Mouse (Mus musculus) midbrain, embryonic 12.5 days (tissue): ENCODE results near the gene Plk3. TPM values are rescaled to one million over a fixed set of nuclear protein-coding genes. Genes with fewer than 3 reads are reported as not detected.

Source experiments
- ATAC-seq: fragments of 200-750 bp; cut with Nextera tagmentation; 2 replicates; pipeline ENCODE4 v1.8.0; 2017; ENCODE audit warnings: low read depth, moderate TSS enrichment, moderate library complexity; ENCODE audit not compliant: low FRiP score
- H3K27ac ChIP-seq: fragments of 300-500 bp; sonication (generic); replicated peaks from 2 replicates; pipeline ENCODE4 v1.5.1; 2016; ENCODE audit warnings: mild to moderate bottlenecking
- H3K27me3 ChIP-seq: fragments of 300-500 bp; sonication (generic); 2 replicates; pipeline ENCODE4 v1.6.1; 2016; ENCODE audit warnings: mild to moderate bottlenecking
- H3K36me3 ChIP-seq: fragments of 300-500 bp; sonication (generic); 2 replicates; pipeline ENCODE4 v1.6.1; 2016
- H3K4me1 ChIP-seq: fragments of 300-500 bp; sonication (generic); 2 replicates; pipeline ENCODE4 v1.6.1; 2016
- H3K4me2 ChIP-seq: fragments of 300-500 bp; sonication (generic); replicated peaks from 2 replicates; pipeline ENCODE4 v1.6.1; 2016; ENCODE audit warnings: mild to moderate bottlenecking, moderate library complexity
- H3K4me3 ChIP-seq: fragments of 300-500 bp; sonication (generic); 2 replicates; pipeline ENCODE4 v1.5.1; 2016; ENCODE audit warnings: mild to moderate bottlenecking
- H3K9ac ChIP-seq: fragments of 300-500 bp; sonication (generic); replicated peaks from 2 replicates; pipeline ENCODE4 v1.6.1; 2016; ENCODE audit warnings: mild to moderate bottlenecking, moderate library complexity
- H3K9me3 ChIP-seq: fragments of 300-500 bp; sonication (generic); 2 replicates; pipeline ENCODE4 v1.6.1; 2016; ENCODE audit warnings: mild to moderate bottlenecking
- WGBS: fragments of 180-500 bp; shearing (Covaris S2); methylation state at CpG from one replicate; pipeline ENCODE4 v1.1.7; 2016; 5-methylcytosine and 5-hydroxymethylcytosine counted together
- polyA plus RNA-seq: library from polyadenylated mRNA; unstranded; fragments of >200 nt; fragmentation: Nextera tagmentation; extraction: Ambion mirVana; gene quantifications from 2 replicates; pipeline ENCODE4 v1.2.1, GENCODE M21; 2016

The Plk3 gene
- polyA plus RNA-seq, 1 experiment from 2014 or later = 33.1 TPM

GRCm38 (mm10) chr4:117150212-117150733 is 16.5 kb upstream of the Plk3 start:
- no peaks in the 10 kb centered on the region for H3K9me3 ChIP-seq
- WGBS = 89% methylated on average over 6 of the region's 6 CpGs
- H3K4me3 ChIP-seq = no peak overlapping the region
- no peak overlapping the region for H3K9ac ChIP-seq
- H3K4me2 ChIP-seq = no peak overlapping the region
- peaks cover 21% of the 10 kb centered on the region for H3K4me1 ChIP-seq
- no peaks in the 10 kb centered on the region for H3K27me3 ChIP-seq
- no peak overlapping the region for H3K27ac ChIP-seq
- H3K36me3 ChIP-seq = peaks cover 55% of the 10 kb centered on the region
- ATAC-seq = no peak

DNA sequence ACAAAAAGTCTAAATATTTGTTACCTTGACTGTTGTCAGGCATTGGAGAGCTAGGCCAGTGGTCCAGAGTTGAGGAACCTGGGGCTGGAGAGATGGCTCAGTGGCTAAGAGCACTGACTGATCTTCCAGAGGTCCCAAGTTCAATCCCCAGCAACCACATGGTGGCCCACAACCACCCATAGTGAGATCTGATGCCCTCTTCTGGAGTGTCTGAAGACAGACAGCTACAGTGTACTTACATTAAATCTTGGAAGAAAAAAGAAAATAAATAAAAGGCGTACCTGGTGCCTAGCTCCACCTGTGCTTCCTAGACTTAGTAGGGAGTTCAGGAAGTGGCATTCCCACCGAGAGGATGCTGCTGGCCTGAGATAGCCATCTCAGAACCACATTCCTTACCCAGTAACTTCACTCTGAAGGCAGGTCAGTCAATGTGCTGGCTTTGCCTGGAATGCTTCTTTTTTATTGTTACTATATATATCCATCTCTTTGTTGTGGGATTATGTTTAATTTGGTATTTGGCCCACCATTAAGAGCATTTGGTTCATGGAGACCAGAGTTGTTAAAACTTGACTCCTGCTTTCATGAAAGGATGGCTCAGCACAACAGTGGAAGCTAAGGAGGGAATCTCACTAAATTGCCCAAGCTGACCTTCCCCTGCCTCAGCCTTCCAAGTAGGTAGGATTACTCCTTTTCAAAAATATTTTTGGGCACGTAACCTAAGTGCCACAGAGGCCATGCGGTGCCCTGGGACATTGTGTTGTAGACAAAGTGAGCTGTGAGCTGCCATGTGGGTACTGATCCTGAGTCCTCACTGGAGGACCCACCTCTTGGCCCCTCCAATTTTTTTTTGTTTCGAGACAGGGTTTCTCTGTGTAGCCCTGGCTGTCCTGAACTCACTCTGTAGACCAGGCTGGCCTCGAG is 15.8 kb upstream of the Plk3 start:
- Histone ChIP-seq H3K4me2 (no peak overlapping the region), H3K4me1 (peaks cover 14% of the 10 kb centered on the region), H3K4me3 (no peak overlapping the region), H3K27ac (no peak overlapping the region), H3K9me3 (no peaks in the 10 kb centered on the region), H3K9ac (no peak overlapping the region), H3K27me3 (no peaks in the 10 kb centered on the region), H3K36me3 (peaks cover 54% of the 10 kb centered on the region)
- WGBS = 75% methylated on average over 6 of the region's 6 CpGs
- no peak for ATAC-seq

- Histone ChIP-seq H3K9ac (no peak overlapping the region), H3K4me3 (no peak overlapping the region), H3K4me1 (peaks cover 7% of the 10 kb centered on the region; the same call in 1 of the 2 replicates), H3K27me3 (no peaks in the 10 kb centered on the region), H3K4me2 (no peak overlapping the region), H3K9me3 (no peaks in the 10 kb centered on the region), H3K36me3 (peaks cover 47% of the 10 kb centered on the region), H3K27ac (0 out of 2 replicates have a peak overlapping the region, but pooled peaks have one; percentile 7)
- ATAC-seq = no peak
- 75% methylated on average over 24 of the region's 24 CpGs for WGBS
These were observed 15.1 kb upstream of the Plk3 start for GRCm38 (mm10) chr4:117148815-117149214.

- 0 out of 2 replicates have a peak overlapping the region, but pooled peaks have one; percentile 7 for H3K27ac ChIP-seq
- H3K4me1 ChIP-seq = peaks cover under 1% of the 10 kb centered on the region; the same call in 1 of the 2 replicates
- no peak overlapping the region for H3K9ac ChIP-seq
- no peak overlapping the region for H3K4me3 ChIP-seq
- no peak overlapping the region for H3K4me2 ChIP-seq
- H3K36me3 ChIP-seq = peaks cover 41% of the 10 kb centered on the region
- ATAC-seq = no peak
- H3K9me3 ChIP-seq = no peaks in the 10 kb centered on the region
- H3K27me3 ChIP-seq = 0 out of 2 replicates have a peak, but pooled peaks cover 1% of the 10 kb centered on the region
- WGBS = 88% methylated on average over 18 of the region's 18 CpGs
These were observed 14.4 kb upstream of the Plk3 start for GRCm38 (mm10) chr4:117148047-117148713.

DNA sequence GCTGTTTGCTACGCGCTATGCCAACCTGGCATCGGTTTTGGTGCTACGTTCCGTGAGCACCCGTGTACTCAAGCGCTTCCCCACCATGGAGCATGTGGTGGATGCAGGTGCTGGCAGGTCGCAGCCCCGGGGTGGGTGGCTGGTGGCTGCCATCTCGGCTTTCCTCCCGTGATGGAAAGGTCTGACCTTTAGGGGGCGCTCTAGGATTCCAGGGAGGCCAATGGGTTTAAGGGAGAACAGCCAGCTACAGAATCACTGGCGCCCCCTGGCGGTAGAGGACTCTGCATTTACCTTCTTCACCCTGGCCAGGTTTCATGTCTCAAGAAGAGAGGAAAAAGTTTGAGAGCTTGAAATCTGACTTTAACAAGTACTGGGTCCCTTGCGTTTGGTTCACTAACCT is 12.4 kb upstream of the Plk3 start:
- 28% methylated on average over 15 of the region's 15 CpGs for whole genome bisulfite sequencing
- ATAC-seq = no peak
- Histone ChIP-seq H3K27me3 (peaks cover 13% of the 10 kb centered on the region; the same call in 1 of the 2 replicates), H3K27ac (no peak overlapping the region), H3K36me3 (peaks cover 23% of the 10 kb centered on the region), H3K4me2 (no peak overlapping the region), H3K9ac (no peak overlapping the region), H3K4me3 (no peak overlapping the region), H3K4me1 (no peaks in the 10 kb centered on the region), H3K9me3 (no peaks in the 10 kb centered on the region)

DNA sequence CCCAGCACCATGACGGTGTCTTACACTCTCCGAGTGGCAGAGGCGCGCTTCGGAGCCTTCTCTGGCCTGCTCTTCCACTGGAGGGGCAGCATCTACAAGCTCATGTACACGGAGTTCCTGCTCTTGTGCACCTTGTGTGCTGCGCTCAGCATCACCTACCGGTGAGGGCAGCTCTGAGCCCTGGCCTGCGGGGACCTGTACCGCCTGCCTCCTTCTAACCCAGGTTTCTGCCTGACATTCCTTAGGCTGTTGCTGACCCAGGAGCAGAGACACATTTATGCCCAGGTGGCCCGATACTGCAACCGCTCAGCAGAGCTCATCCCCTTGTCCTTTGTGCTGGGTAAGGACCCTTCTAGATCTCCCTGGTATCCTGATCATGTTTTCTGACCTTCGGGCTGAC is 11.5 kb upstream of the Plk3 start:
- Histone ChIP-seq H3K27ac (no peak overlapping the region), H3K36me3 (peaks cover 14% of the 10 kb centered on the region), H3K27me3 (peaks cover 13% of the 10 kb centered on the region), H3K4me2 (no peak overlapping the region), H3K9me3 (no peaks in the 10 kb centered on the region), H3K9ac (no peak overlapping the region), H3K4me3 (no peak overlapping the region), H3K4me1 (no peaks in the 10 kb centered on the region)
- ATAC-seq = no peak
- WGBS = 91% methylated on average over 13 of the region's 13 CpGs

- H3K9me3 ChIP-seq = no peaks in the 10 kb centered on the region
- WGBS = 70% methylated on average over 7 of the region's 7 CpGs
These were observed 9.3 kb upstream of the Plk3 start for GRCm38 (mm10) chr4:117143023-117143422.

DNA sequence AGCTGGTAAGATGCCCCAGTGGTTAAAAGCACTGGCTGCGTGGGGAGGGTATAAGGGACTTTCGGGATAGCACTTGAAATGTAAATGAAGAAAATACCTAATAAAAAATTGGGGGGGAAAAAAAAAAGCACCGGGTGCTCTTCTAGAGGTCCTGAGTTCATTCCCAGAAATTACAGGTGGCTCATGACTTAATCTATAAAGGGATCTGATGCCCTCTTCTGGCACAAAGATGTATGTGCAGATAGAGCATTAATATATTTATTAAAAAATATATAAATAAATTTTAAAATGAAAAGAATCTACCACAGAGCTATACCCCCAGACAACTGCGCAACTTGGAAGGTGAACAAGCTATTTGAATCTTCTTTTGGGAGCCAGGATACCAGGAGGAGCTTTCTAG is 6.8 kb upstream of the Plk3 start:
- 43% methylated on average over 4 of the region's 4 CpGs for WGBS
- Histone ChIP-seq H3K4me2 (no peak overlapping the region), H3K27me3 (peaks cover 16% of the 10 kb centered on the region), H3K4me3 (no peak overlapping the region), H3K9ac (no peak overlapping the region), H3K9me3 (no peaks in the 10 kb centered on the region), H3K36me3 (no peaks in the 10 kb centered on the region), H3K4me1 (no peaks in the 10 kb centered on the region), H3K27ac (no peak overlapping the region)
- no peak for ATAC-seq

More at GRCm38 (mm10) chr4:117143023-117143422, 9.3 kb upstream of the Plk3 start:
- peaks cover 13% of the 10 kb centered on the region for H3K27me3 ChIP-seq
- H3K36me3 ChIP-seq = no peaks in the 10 kb centered on the region
- H3K9ac ChIP-seq = no peak overlapping the region
- H3K27ac ChIP-seq = no peak overlapping the region
- no peaks in the 10 kb centered on the region for H3K4me1 ChIP-seq
- ATAC-seq = no peak
- no peak overlapping the region for H3K4me2 ChIP-seq
- no peak overlapping the region for H3K4me3 ChIP-seq

DNA sequence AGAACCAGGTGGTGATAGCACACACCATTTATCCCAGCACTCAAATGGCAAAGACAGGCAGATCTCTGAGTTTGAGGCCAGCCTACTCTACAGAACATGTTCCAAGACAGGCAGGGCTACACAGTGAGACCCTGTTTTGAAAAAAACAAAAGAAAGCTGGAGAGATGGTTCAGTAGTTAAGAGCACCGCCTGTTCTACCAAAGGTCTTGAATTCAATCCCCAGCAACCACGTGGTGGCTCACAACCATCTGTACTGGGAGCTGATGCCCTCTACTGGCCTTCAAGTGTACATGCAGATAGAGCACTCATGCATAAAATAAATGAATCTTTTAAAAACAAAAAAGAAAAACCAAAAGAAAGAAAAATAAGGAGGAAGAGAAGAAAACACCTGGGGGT is 5.5 kb upstream of the Plk3 start:
- H3K4me2 ChIP-seq = no peak overlapping the region
- no peak overlapping the region for H3K4me3 ChIP-seq
- WGBS = 5% methylated on average over 2 of the region's 2 CpGs
- no peaks in the 10 kb centered on the region for H3K9me3 ChIP-seq
- H3K36me3 ChIP-seq = no peaks in the 10 kb centered on the region
- H3K9ac ChIP-seq = no peak overlapping the region
- H3K27ac ChIP-seq = no peak overlapping the region
- H3K4me1 ChIP-seq = peaks cover 1% of the 10 kb centered on the region
- peaks cover 18% of the 10 kb centered on the region for H3K27me3 ChIP-seq
- ATAC-seq = peak; percentile 52; the same call in 1 of the 2 replicates

GRCm38 (mm10) chr4:117138295-117139216 is 4.8 kb upstream of the Plk3 start:
- 70% methylated on average over 16 of the region's 17 CpGs for WGBS
- Histone ChIP-seq H3K36me3 (no peaks in the 10 kb centered on the region), H3K4me2 (no peak overlapping the region), H3K9me3 (no peaks in the 10 kb centered on the region), H3K4me1 (peaks cover 4% of the 10 kb centered on the region), H3K9ac (no peak overlapping the region), H3K27ac (no peak overlapping the region), H3K4me3 (no peak overlapping the region), H3K27me3 (peaks cover 18% of the 10 kb centered on the region)
- ATAC-seq = no peak

GRCm38 (mm10) chr4:117136034-117136433 is 2.3 kb upstream of the Plk3 start:
- Histone ChIP-seq H3K27me3 (peaks cover 5% of the 10 kb centered on the region; the same call in 1 of the 2 replicates), H3K4me2 (no peak overlapping the region), H3K4me1 (peaks cover 24% of the 10 kb centered on the region), H3K9ac (no peak overlapping the region), H3K36me3 (no peaks in the 10 kb centered on the region), H3K9me3 (no peaks in the 10 kb centered on the region), H3K4me3 (no peak overlapping the region), H3K27ac (no peak overlapping the region)
- 23% methylated on average over 8 of the region's 8 CpGs for WGBS
- no peak for ATAC-seq
